Mouse (Mus musculus) forebrain, embryonic 15.5 days (tissue): ENCODE results near the gene Akr1b8. TPM values are rescaled to one million over a fixed set of nuclear protein-coding genes. Genes with fewer than 3 reads are reported as not detected.

Experiments
- ATAC-seq: fragments of 200-750 bp; cut with Nextera tagmentation; replicated peaks from 2 replicates; pipeline ENCODE4 v1.8.0; 2017; ENCODE audit warnings: mild to moderate bottlenecking, moderate TSS enrichment, moderate library complexity
- H3K27ac ChIP-seq: fragments of 300-500 bp; sonication (generic); replicated peaks from 2 replicates; pipeline ENCODE4 v1.5.1; 2015; ENCODE audit warnings: mild to moderate bottlenecking, inconsistent platforms
- H3K27me3 ChIP-seq: fragments of 300-500 bp; sonication (generic); 2 replicates; pipeline ENCODE4 v1.6.1; 2015; ENCODE audit warnings: inconsistent platforms
- H3K36me3 ChIP-seq: fragments of 300-500 bp; sonication (generic); 2 replicates; pipeline ENCODE4 v1.6.1; 2015; ENCODE audit warnings: mild to moderate bottlenecking, inconsistent platforms
- H3K4me1 ChIP-seq: fragments of 300-500 bp; sonication (generic); 2 replicates; pipeline ENCODE4 v1.6.1; 2015; ENCODE audit warnings: inconsistent platforms
- H3K4me2 ChIP-seq: fragments of 300-500 bp; sonication (generic); replicated peaks from 2 replicates; pipeline ENCODE4 v1.6.1; 2015; ENCODE audit warnings: mild to moderate bottlenecking, inconsistent platforms
- H3K4me3 ChIP-seq: fragments of 300-500 bp; sonication (generic); 2 replicates; pipeline ENCODE4 v1.5.1; 2015; ENCODE audit warnings: mild to moderate bottlenecking, inconsistent platforms
- H3K9ac ChIP-seq: fragments of 300-500 bp; sonication (generic); replicated peaks from 2 replicates; pipeline ENCODE4 v1.6.1; 2015; ENCODE audit warnings: mild to moderate bottlenecking, inconsistent platforms
- H3K9me3 ChIP-seq: fragments of 300-500 bp; sonication (generic); 2 replicates; pipeline ENCODE4 v1.6.1; 2016; ENCODE audit warnings: inconsistent platforms
- WGBS: fragments of 180-500 bp; shearing (Covaris S2); methylation state at CpG from one replicate; pipeline ENCODE4 v1.1.7; 2015; ENCODE audit warnings: mixed read lengths; 5-methylcytosine and 5-hydroxymethylcytosine counted together
- polyA plus RNA-seq: library from polyadenylated mRNA; unstranded; fragments of >200 nt; fragmentation: Nextera tagmentation; extraction: Ambion mirVana; gene quantifications from 2 replicates; pipeline ENCODE4 v1.2.1, GENCODE M21; 2015

The Akr1b8 gene
- polyA plus RNA-seq, 1 experiment from 2014 or later, result 2.2 TPM

DNA sequence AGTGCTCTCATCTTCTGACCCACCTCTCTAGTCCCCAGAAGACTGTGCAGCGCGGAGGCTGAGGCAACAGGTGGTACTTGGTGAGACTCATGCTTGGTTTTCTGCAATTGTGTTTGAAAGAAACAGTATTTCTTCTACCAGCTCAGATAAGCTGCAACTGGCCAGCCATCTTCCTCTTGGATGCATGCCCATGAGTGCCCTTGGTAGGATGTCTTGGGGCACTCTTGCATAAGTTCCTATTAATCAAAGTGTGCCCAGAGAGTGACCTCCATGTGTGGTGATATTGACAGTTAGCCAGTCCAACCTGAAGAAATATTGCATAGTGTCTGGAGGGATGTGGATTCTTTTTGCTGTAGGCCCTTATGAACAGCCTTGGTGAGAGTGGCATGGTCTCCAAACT is 62.6 kb downstream of the Akr1b8 start:
- Histone ChIP-seq H3K36me3 (no peaks in the 10 kb centered on the region), H3K27me3 (no peaks in the 10 kb centered on the region), H3K4me2 (no peak overlapping the region), H3K27ac (no peak overlapping the region), H3K9me3 (no peaks in the 10 kb centered on the region), H3K4me1 (no peaks in the 10 kb centered on the region), H3K9ac (no peak overlapping the region), H3K4me3 (no peak overlapping the region)
- WGBS, result 96% methylated on average over 2 of the region's 2 CpGs
- no peak for ATAC-seq

Other genes with a start within 250 kb of the Akr1b8 start
- 47.5 and 48.8 TPM in 2 replicates for gene Slc35b4, start 177.0 kb upstream of the Akr1b8 start, polyA plus RNA-seq
- 92.2 and 96.9 TPM in 2 replicates for gene Akr1b3, start 36.6 kb upstream of the Akr1b8 start, polyA plus RNA-seq
- gene Akr1b10, start 30.1 kb downstream of the Akr1b8 start, polyA plus RNA-seq, result 5.7 and 5.8 TPM in 2 replicates
- 0.14 TPM in 1 of 2 replicates, not detected in the other for gene Akr1b7, start 58.2 kb downstream of the Akr1b8 start, polyA plus RNA-seq
- gene Bpgm, start 122.1 kb downstream of the Akr1b8 start, polyA plus RNA-seq, result 64.8 and 73.0 TPM in 2 replicates
- gene Cald1, start 244.4 kb downstream of the Akr1b8 start, polyA plus RNA-seq, result 63.8 and 66.9 TPM in 2 replicates